Mouse (Mus musculus): Measurements from ENCODE around the gene Clpp.
A peak's percentile ranks its signal among the peaks of the same experiment; 100 is the strongest.

Clpp gene

DNA sequence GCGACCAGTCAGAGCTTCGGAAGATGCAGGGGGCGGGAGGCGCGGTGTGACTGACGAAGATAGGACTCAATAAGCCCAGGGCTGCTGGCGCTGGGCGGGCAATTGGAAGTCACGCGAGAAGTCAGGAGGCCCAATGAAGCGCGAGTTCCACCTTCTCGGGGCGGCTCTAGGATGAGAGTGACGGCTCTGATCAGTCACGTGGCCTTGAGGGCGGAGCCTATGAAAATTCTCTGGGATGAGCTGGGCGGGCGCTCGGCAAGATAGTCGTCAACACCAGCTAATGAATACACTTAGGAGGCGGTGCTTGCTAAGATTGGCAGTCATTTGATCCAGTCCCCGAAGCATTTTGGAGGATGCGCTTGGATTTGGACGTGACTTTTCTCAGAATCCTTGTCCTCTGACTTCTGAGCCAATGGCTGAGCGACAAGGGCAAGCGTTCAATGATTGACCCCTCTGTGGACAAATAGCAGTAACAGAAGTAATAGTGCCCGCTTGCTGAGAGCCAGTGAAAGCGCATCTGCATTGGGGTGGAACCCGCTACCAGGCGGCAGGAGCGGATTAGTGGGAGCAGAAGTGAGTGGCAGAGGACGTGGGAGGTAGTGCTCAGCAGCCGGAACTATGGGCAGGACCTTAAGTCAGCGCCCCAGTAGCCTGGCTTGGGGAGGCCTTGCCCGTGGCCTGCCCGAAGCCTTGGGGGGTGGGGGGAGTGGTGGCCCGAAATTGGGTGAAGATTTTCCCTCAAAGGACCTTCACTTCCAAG lies 41.7 kb downstream of the Clpp start:
- peak; percentile 100 for DNase-seq (ENCODE audit: low read depth)

DNA sequence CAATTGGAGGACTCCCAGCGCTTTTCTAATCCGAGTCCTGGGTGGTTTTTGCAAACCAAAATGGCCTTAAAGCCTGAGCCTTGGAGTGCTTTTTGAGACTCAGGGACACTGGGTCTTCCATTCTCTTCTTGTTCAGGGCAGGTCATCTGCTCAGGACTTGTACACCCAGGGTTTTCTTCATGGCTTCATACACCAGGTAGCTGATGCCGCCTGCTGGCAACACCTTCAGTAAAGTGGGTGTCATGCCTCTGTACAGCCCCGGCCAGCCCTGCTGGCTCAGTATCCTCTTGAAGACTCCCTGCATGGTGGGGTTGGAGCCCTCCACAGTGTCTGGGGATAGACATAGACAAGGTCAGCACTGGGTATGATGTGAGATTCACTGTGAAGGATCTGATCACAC lies 42.7 kb downstream of the Clpp start:
- no peak for DNase-seq (ENCODE audit: low read depth)

DNA sequence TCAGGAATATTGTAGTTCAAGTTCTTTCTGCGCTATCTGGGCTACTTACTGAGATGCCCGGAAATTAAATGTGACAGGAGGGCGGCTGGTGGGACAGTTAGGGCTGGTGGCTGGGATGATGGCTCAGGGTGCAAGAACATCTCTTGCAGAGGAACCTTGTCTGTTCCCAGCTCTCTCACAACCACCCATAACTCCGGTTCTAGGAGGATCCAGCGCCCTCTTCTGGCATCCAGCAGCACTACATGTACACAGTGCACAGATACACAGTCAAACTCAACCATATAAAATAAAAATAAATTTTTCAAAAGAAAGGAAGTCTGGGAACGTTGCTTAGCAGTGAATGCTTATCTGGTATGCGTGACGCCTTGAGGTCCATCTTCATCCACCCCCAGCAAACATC lies 48.9 kb downstream of the Clpp start:
- DNase-seq (ENCODE audit: low read depth) = no peak

DNA sequence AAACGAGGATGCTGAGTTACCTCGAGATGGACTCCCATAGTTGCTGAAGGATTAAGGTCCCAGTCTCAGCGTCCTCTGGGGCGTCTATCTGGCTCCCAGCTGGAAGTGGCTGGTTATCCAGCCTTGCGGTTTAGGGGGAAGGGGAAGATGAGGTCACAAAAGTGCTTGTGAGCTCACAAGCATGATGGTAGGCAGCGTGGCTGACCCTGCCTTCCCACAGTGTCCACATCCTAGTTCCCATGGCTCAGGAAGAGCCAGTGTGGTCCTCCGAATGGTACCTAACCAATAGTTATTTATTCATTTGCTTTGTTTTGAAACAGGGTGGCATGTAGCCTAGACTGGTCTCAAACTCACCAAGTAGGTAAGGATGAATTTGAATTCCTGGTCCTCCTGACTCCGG lies 51.4 kb downstream of the Clpp start, which contains the start of gene Slc25a41:
TSS of gene Slc25a41 (minus strand) at position 101 of the 400 bp plus-strand sequence.
- no peak for DNase-seq (ENCODE audit: low read depth)
